19 mouse cellular contexts compared by ENCODE assay signal in genomic region chr3:59531311-59531834, GRCm38 (mm10).
DNase-seq lines count a peak whose midpoint lies in the region; ATAC-seq and TF ChIP-seq lines count a peak whose summit lies in the region.
"Had no signal": no experiment of that assay in that cellular context is flagged by ENCODE, and none has a peak within 500 bp of the region (broad histone marks: within the 10 kb centered on the region; RNA-seq: fewer than 3 reads in every experiment).

No protein-coding gene starts in this region.

- no peaks in the 10 kb centered on the region for H3K4me1 ChIP-seq in intestine, embryonic 15.5 days (replicated peaks)
- no peaks in the 10 kb centered on the region for H3K4me1 ChIP-seq in intestine, postnatal 0 days (replicated peaks; ENCODE audit: control insufficient read depth, insufficient read depth, low read length)
- H3K4me1 ChIP-seq in intestine, embryonic 16.5 days (ENCODE audit: control insufficient read depth, insufficient read depth, low read length): no peaks in the 10 kb centered on the region

- peak; percentile 83 for ATAC-seq in intestine, embryonic 15.5 days
- no peak for ATAC-seq in intestine, postnatal 0 days
- peak; percentile 86 for ATAC-seq in intestine, embryonic 16.5 days
- ATAC-seq: activated CD4-positive, CD25-positive, alpha-beta regulatory T cell, adult 4 months; CD4-positive, CD25-positive, alpha-beta regulatory T cell, adult 4 months; Patski had no signal

- DNase-seq in right cerebral cortex, postnatal 36 days (ENCODE audit: low spot score in 2 of 2): no peak
- DNase-seq: adrenal gland, adult 2 months; adrenal gland, adult 8-10 months; adrenal gland, postnatal 10 days; adrenal gland, postnatal 14 days; adrenal gland, postnatal 25 days; adrenal gland, postnatal 36 days; B cell, adult 2 months; cerebellum, adult 11 months; cerebellum, adult 11-12 months; cerebellum, adult 18-20 months had no signal

- no peaks in the 10 kb centered on the region for H3K27me3 ChIP-seq in intestine, embryonic 15.5 days (replicated peaks)
- no peaks in the 10 kb centered on the region for H3K27me3 ChIP-seq in intestine, postnatal 0 days (replicated peaks; ENCODE audit: control insufficient read depth, insufficient read depth, low read length)
- no peaks in the 10 kb centered on the region for H3K27me3 ChIP-seq in intestine, embryonic 16.5 days (replicated peaks; ENCODE audit: control insufficient read depth, insufficient read depth, low read length)
- H3K27me3 ChIP-seq: CH12.LX, Patski had no signal

- no peaks in the 10 kb centered on the region for H3K36me3 ChIP-seq in intestine, embryonic 15.5 days
- no peaks in the 10 kb centered on the region for H3K36me3 ChIP-seq in intestine, postnatal 0 days (ENCODE audit: control insufficient read depth, insufficient read depth)
- H3K36me3 ChIP-seq in intestine, embryonic 16.5 days (ENCODE audit: control insufficient read depth, insufficient read depth, low read length): no peaks in the 10 kb centered on the region
- H3K36me3 ChIP-seq: G1E had no signal

- H3K9me3 ChIP-seq in intestine, embryonic 15.5 days: no peaks in the 10 kb centered on the region
- H3K9me3 ChIP-seq in intestine, postnatal 0 days (ENCODE audit: control insufficient read depth): no peaks in the 10 kb centered on the region
- H3K9me3 ChIP-seq in intestine, embryonic 16.5 days (ENCODE audit: control insufficient read depth, low read length): no peaks in the 10 kb centered on the region
- H3K9me3 ChIP-seq: G1E had no signal

- no peak for TF ChIP-seq CTCF in intestine, postnatal 0 days (IDR thresholded peaks at IDR 0.05; ENCODE audit: low read depth)

- no peak overlapping the region for H3K4me3 ChIP-seq in intestine, embryonic 15.5 days (replicated peaks)
- no peak overlapping the region for H3K4me3 ChIP-seq in intestine, postnatal 0 days (ENCODE audit: low read depth, low read length)
- no peak overlapping the region for H3K4me3 ChIP-seq in intestine, embryonic 16.5 days (ENCODE audit: low read length)

- H3K9ac ChIP-seq in intestine, embryonic 15.5 days: no peak overlapping the region
- no peak overlapping the region for H3K9ac ChIP-seq in intestine, postnatal 0 days (ENCODE audit: low read depth, low read length)
- no peak overlapping the region for H3K9ac ChIP-seq in intestine, embryonic 16.5 days (ENCODE audit: low read depth, low read length)

- WGBS in intestine, embryonic 15.5 days: 61% methylated on average over 2 of the region's 2 CpGs
- 45% methylated on average over 2 of the region's 2 CpGs for WGBS in intestine, postnatal 0 days
- WGBS in intestine, embryonic 16.5 days: 66% methylated on average over 2 of the region's 2 CpGs

- no peak overlapping the region for H3K4me2 ChIP-seq in intestine, embryonic 15.5 days (replicated peaks)
- no peak overlapping the region for H3K4me2 ChIP-seq in intestine, postnatal 0 days (replicated peaks; ENCODE audit: low read depth)
- H3K4me2 ChIP-seq in intestine, embryonic 16.5 days (ENCODE audit: low read depth, low read length): no peak overlapping the region

- no peak overlapping the region for H3K27ac ChIP-seq in intestine, embryonic 15.5 days
- H3K27ac ChIP-seq in intestine, postnatal 0 days (ENCODE audit: low read depth, low read length): no peak overlapping the region
- H3K27ac ChIP-seq in intestine, embryonic 16.5 days (ENCODE audit: low read length): no peak overlapping the region
